In the genomic region with DNA sequence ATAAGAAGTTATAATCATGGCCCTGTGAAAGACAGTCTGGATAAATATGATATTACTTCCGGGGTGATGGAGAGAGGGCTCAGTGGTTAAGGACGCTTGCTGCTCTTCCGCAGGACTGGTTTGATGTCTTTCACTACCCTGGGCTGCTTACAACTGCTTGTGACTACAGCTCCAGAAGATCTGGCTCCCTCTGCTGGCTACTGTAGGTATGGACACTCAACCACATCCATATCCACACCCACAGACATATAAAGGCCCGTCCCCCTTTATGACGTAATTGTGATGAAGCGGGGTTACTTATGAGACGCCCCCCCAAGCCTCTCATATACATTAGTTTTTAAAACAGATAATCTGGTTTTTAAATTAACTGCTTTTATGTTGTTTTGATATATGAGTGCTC, we compare ENCODE assay signal across 8 mouse cellular contexts. TPM values are rescaled to one million over a fixed set of nuclear protein-coding genes. Genes with fewer than 3 reads are reported as not detected.
DNase-seq lines count a peak whose midpoint lies in the region; ATAC-seq lines count a peak whose summit lies in the region.

No protein-coding gene starts in this region.

- H3K9ac ChIP-seq in midbrain, embryonic 13.5 days (replicated peaks), result no peak overlapping the region

- no peaks in the 10 kb centered on the region for H3K4me1 ChIP-seq in limb, embryonic 10.5 days
- peaks cover 27% of the 10 kb centered on the region for H3K4me1 ChIP-seq in midbrain, embryonic 13.5 days (replicated peaks)

- H3K4me2 ChIP-seq in midbrain, embryonic 13.5 days (replicated peaks), result no peak overlapping the region

- peak; percentile 96 for DNase-seq in 3T3-L1 (ENCODE audit: low read depth, low spot score)
- peak; percentile 74 for DNase-seq in adrenal gland, adult 2 months
- peak; percentile 65 for DNase-seq in embryo, embryonic 11.5 days (ENCODE audit: low read depth, low spot score)
- peak; percentile 88 for DNase-seq in kidney, adult 18-20 months
- peak; percentile 81 for DNase-seq in limb, embryonic 10.5 days (ENCODE audit: low spot score)
- peak; percentile 67 to 88 for DNase-seq in spleen, postnatal 10 days (ENCODE audit: low spot score in 2 of 2)

- WGBS in limb, embryonic 10.5 days, result 53% methylated on average over 7 of the region's 7 CpGs
- 53% methylated on average over 7 of the region's 7 CpGs for WGBS in midbrain, embryonic 13.5 days

- no peaks in the 10 kb centered on the region for H3K9me3 ChIP-seq in limb, embryonic 10.5 days (replicated peaks)
- no peaks in the 10 kb centered on the region for H3K9me3 ChIP-seq in midbrain, embryonic 13.5 days

- H3K4me3 ChIP-seq in limb, embryonic 10.5 days, result no peak overlapping the region
- no peak overlapping the region for H3K4me3 ChIP-seq in midbrain, embryonic 13.5 days (replicated peaks)

- ATAC-seq in granulocyte monocyte progenitor cell, adult 5-6 weeks (replicated peaks; ENCODE audit: poor library complexity, severe bottlenecking), result peak; percentile 97
- peak; percentile 61; the same call in 1 of the 2 replicates for ATAC-seq in midbrain, embryonic 13.5 days

- H3K27ac ChIP-seq in limb, embryonic 10.5 days, result no peak overlapping the region
- no peak overlapping the region for H3K27ac ChIP-seq in midbrain, embryonic 13.5 days

- peaks cover 61% of the 10 kb centered on the region for H3K36me3 ChIP-seq in limb, embryonic 10.5 days
- peaks cover 13% of the 10 kb centered on the region; the same call in 1 of the 2 replicates for H3K36me3 ChIP-seq in midbrain, embryonic 13.5 days

- H3K27me3 ChIP-seq in limb, embryonic 10.5 days (ENCODE audit: low read depth, poor library complexity, severe bottlenecking), result no peaks in the 10 kb centered on the region
- no peaks in the 10 kb centered on the region; the same call in 1 of the 2 replicates for H3K27me3 ChIP-seq in midbrain, embryonic 13.5 days

RNA-seq across cellular contexts. Expression of a gene that starts 15.4 kb away (rescaled TPM):
- 10 to 100 TPM; 13.5 to 15.0 TPM for total RNA-seq in adrenal gland, adult 2 months (2021)
- polyA plus RNA-seq in adrenal gland, adult 2 months (2012; rRNA removed), result 45.6 and 55.9 TPM in 2 replicates
- total RNA-seq in granulocyte monocyte progenitor cell, adult 5-6 weeks (2014; fragmentation: Nextera tagmentation), result 44.6 and 48.1 TPM in 2 replicates
- 11.1 and 14.0 TPM in 2 replicates for total RNA-seq in granulocyte monocyte progenitor cell, adult 5-6 weeks (2017)
- 62.7 and 67.1 TPM in 2 replicates for polyA plus RNA-seq in limb, embryonic 10.5 days (2016; fragmentation: Nextera tagmentation; extraction: Ambion mirVana)
- polyA plus RNA-seq in midbrain, embryonic 13.5 days (2015; fragmentation: Nextera tagmentation; extraction: Ambion mirVana), result 40.1 and 41.4 TPM in 2 replicates

RNA-seq across cellular contexts. Expression of a gene that starts 40.2 kb away (rescaled TPM):
- total RNA-seq in adrenal gland, adult 2 months (2021), result 10 to 100 TPM in 1 of 2 experiments, 1 to 10 TPM in 1; 6.6 to 13.1 TPM
- 4.1 and 5.0 TPM in 2 replicates for polyA plus RNA-seq in adrenal gland, adult 2 months (2012; rRNA removed)
- total RNA-seq in granulocyte monocyte progenitor cell, adult 5-6 weeks (2014; fragmentation: Nextera tagmentation), result 2.8 and 5.7 TPM in 2 replicates
- total RNA-seq in granulocyte monocyte progenitor cell, adult 5-6 weeks (2017), result 3.0 and 4.7 TPM in 2 replicates
- polyA plus RNA-seq in limb, embryonic 10.5 days (2016; fragmentation: Nextera tagmentation; extraction: Ambion mirVana), result 35.2 and 36.4 TPM in 2 replicates
- polyA plus RNA-seq in midbrain, embryonic 13.5 days (2015; fragmentation: Nextera tagmentation; extraction: Ambion mirVana), result 13.6 and 13.9 TPM in 2 replicates
